Mouse (Mus musculus) gastrocnemius, postnatal 14 days (tissue): ENCODE measurements around the gene Serpinb5. TPM values are rescaled to one million over a fixed set of nuclear protein-coding genes. Genes with fewer than 3 reads are reported as not detected.
"Not testable (repeated sequence)": the region's sequence is repeated elsewhere in the genome, so short reads cannot be mapped to it uniquely, and the experiment has no call there.

Source experiments
- DNase-seq: peaks from one replicate; pipeline ENCODE4 v3.0.0; 2021; ENCODE audit warnings: mixed read lengths
- intact Hi-C: fragments of 180-260 bp; cut with DNase I; formaldehyde crosslinking; loops from one replicate; pipeline ENCODE4 v1.15.1; 2025; ENCODE audit warnings: low total_unique reads
- long read RNA-seq, 2 experiments: library from polyadenylated mRNA; stranded (forward); transcript quantifications; one replicate each; pipeline ENCODE4 v2.0.0; 2021
- total RNA-seq, 2 experiments: library from RNA; stranded (reverse); gene quantifications; 2 replicates each; pipeline ENCODE4 v1.2.3; 2021

The Serpinb5 gene
- not detected for total RNA-seq
- long read RNA-seq, experiment 1, result 0 reads
- long read RNA-seq, experiment 2, result 0 reads

DNA sequence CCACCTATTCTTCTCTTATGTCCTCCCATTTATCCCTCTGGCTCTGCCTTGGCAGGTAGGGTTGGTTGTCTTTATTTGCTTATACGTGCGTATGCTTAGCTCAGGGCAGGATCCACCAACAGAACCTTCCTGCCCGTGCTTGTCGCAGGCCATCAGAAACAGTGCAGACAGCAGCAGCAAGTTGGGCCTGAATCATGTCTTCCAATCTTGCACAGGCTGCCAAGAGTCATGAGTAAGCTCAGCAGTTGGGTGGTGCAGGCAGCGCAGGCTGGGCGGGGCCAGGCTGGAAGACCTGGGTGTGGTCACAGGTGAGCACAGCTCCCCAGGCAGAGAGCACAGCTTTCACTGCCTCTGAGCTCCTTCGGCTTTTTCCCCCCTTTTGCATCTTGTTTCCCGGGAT, at the start of gene Serpinb5:
Gene Serpinb5 (plus strand): TSS at position 327 of the 400 bp plus-strand sequence.
- intact Hi-C loops, result no loop called here
- DNase-seq, result no peak

DNA sequence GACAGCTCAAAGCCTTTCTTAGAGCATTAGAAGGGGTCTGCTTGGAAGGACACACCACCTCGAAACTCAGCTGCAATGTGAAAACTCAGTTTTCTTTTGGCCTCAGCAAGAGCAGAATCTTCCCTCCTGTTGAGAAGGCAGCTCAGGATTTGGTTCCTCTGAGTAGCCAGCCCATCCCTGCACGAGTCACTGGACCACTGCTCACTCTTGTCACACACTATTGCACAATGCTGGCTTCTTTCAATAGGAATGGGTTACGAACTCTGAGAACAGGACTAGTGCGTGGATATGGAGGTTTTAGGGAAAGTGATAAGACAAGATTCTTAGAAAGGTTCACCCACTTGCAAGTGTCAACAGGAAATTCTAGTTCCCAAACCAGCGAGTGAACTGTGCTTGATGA, 46.1 kb upstream of the Serpinb5 start:
- no peak for DNase-seq
- intact Hi-C loops, result loop anchor here (10.0 kb wide), 1 partner anchor 390 kb away; no protein-coding TSS in a partner anchor

DNA sequence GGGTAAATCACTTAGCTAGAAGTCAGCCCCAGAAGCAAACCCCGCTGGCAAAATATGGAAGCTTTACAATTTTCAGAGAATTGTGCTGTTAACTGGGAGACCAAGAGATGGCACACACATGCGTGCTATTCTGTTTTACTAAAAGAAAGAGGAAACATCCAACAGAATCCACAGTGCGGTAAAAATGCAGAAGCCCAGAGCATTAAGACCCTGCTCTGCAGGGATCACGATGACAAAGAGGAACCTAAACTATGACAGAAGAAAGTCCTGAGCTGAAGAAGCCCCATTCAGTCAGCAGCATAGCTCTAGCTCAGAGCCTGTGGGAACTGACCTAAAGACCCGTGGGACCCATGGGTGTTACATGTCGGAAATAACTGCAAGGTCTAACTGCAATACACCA, 45.7 kb upstream of the Serpinb5 start:
- DNase-seq, result no peak

DNA sequence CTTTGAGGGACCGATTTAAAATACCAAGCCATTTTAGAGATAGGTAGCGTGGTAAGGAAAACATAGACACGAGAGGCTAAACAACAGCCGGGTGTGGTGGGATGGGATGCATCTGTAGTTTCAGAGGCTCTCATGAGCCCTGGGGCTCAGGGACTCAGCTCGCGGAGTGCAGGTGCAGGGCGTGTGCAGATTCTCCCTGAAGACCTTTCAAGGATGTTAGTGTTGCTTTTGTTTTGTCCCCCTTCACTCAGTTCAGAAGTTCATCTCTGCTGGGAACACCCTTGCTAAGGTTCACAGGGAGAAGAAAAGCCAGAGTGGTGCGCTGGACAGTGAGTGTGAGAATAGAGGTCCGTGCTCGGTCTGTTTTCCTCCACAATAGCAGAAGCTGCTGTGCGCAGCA, 44.2 kb upstream of the Serpinb5 start:
- DNase-seq, result no peak
- intact Hi-C loops, result loop anchor here (10.0 kb wide), 1 partner anchor 392 kb away; no protein-coding TSS in a partner anchor

More for the DNA sequence above, 45.7 kb upstream of the Serpinb5 start:
- intact Hi-C loops, result loop anchor here (10.0 kb wide), 1 partner anchor 390 kb away; no protein-coding TSS in a partner anchor

DNA sequence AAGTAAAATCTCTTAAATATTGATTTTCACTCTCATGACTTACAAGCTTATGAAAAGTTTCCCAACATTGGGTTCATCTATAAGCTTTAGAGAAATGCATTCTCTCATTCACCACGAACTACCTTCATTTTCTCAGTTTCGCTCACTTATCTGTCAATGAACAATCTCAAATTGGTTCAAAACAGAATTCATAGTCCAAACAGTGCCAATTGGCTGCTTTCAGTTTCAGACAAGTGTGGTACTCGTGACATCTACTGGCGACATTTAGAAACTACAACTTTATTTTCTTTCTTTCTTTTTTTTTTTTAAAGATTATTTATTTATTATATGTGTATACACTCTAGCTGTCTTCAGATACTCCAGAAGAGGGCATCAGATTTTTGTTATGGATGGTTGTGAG, 42.6 kb upstream of the Serpinb5 start:
- intact Hi-C loops, result loop anchor here (10.0 kb wide), 1 partner anchor 394 kb away; no protein-coding TSS in a partner anchor
- no peak for DNase-seq

- no peak for DNase-seq
- intact Hi-C loops, result no loop called here
Observed at GRCm38 (mm10) chr1:106822297-106822696, 38.7 kb upstream of the Serpinb5 start.

- intact Hi-C loops, result no loop called here
Observed at GRCm38 (mm10) chr1:106828784-106829183, 32.2 kb upstream of the Serpinb5 start.

DNA sequence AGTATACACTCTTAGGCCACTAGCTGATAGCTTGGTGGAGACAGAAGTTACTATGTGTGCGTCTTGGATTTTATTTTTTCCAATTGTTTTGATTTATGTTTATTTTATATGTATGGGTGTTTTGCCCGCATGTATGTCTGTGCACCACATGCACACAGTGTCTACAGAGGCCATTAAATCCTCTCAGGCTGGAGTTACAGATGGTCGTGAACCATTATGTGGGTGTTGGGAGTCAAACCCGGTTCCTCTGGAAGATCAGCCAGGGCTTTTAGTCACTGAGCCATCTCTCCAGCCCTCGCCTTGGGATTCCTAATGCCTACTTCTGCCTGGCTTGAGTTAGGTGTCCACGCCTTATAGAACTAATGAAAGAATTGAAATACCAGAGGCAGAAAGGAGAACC, 4.6 kb downstream of the Serpinb5 start:
- DNase-seq, result no peak
- intact Hi-C loops, result no loop called here

More at GRCm38 (mm10) chr1:106828784-106829183, 32.2 kb upstream of the Serpinb5 start:
- DNase-seq, result no peak

DNA sequence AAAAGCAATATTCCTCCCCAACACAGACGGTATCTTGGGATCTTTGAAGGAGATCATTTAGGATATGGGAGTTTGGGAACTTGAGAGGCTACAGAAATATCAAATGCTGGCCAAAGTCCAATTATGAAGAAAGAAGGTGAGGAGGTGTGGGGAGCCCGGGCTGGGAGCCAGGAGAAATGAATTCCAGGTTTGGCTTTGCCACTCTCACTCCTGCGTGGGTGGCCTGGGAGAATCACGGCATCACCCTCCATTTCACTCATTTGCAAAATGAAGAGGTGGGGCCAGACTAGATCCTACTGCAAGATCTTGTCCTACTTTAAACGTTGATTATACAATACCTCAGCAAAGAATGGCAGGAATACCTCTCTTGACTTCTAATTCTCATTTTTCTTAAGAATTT, 5.1 kb downstream of the Serpinb5 start:
- DNase-seq, result no peak
- intact Hi-C loops, result no loop called here

GRCm38 (mm10) chr1:106866768-106867167, 5.8 kb downstream of the Serpinb5 start:
- no peak for DNase-seq
- intact Hi-C loops, result no loop called here

DNA sequence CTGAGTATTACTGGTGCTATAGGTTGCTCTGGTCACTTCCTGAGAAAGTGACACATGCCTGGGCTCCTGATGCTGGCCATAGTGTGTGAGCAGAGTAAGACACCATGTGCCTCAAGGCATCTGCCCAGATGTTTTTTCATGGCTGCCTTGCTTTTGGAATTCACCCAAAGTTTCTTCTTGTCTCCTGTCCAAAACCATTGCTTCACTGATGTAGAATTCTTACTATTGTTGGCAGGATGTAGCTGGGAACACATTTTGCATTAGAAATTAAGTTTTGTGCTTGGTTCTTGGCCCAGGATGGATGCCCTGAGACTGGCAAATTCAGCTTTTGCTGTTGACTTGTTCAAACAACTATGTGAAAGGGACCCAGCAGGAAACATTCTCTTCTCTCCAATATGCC, 9.0 kb downstream of the Serpinb5 start:
- no peak for DNase-seq
- intact Hi-C loops, result no loop called here

GRCm38 (mm10) chr1:106875193-106875886, 14.4 kb downstream of the Serpinb5 start:
- intact Hi-C loops, result no loop called here
- DNase-seq, result peak; percentile 17

GRCm38 (mm10) chr1:106876147-106876546, 15.2 kb downstream of the Serpinb5 start:
- intact Hi-C loops, result no loop called here
- no peak for DNase-seq

- intact Hi-C loops, result no loop called here
- DNase-seq, result no peak
Observed at GRCm38 (mm10) chr1:106882723-106883122, 21.8 kb downstream of the Serpinb5 start.

GRCm38 (mm10) chr1:106883369-106883768, 22.4 kb downstream of the Serpinb5 start:
- DNase-seq, result no peak
- intact Hi-C loops, result no loop called here

- intact Hi-C loops, result no loop called here
- no peak for DNase-seq
Observed at GRCm38 (mm10) chr1:106883812-106884211, 22.8 kb downstream of the Serpinb5 start.

DNA sequence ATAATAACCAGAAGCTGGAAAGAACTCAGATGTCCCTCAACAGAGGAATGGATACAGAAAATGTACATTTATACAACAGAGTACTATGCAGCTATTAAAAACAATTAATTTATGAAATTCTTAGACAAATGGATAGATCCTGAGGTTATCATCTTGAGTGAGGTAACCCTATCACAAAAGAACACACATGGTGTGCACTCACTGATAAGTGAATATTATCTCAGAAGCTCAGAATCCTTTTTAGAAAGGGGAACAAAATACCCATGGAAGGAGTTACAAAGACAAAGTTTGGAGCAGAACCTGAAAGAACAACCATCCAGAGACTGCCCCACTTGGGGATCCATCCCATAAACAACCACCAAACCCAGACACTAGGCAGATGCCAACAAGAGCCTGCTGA, 34.2 kb downstream of the Serpinb5 start:
- DNase-seq, result not testable (repeated sequence)

GRCm38 (mm10) chr1:106901406-106901805, 40.4 kb downstream of the Serpinb5 start:
- no peak for DNase-seq
- intact Hi-C loops, result no loop called here

More for the DNA sequence above, 34.2 kb downstream of the Serpinb5 start:
- intact Hi-C loops, result not testable (repeated sequence)

DNA sequence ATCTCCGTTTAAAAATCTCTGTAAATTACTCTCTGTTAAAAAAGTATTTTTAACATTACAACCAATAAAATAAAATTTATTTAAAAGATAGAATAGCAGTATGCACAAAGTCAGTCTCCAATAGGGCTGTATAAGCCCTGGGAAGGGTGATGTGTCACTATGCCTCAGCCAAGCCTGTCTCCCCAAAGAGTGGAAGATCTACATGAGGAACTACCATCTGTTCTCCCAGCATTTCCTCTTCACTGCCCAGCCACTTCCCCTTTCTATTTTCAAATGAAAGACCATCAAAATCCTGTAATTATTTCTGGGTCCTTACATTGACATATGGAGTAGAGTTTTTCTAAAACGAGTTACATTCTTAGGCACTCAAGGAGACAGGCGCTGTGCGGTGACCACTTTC, 71.0 kb downstream of the Serpinb5 start:
- DNase-seq, result no peak
- intact Hi-C loops, result no loop called here
